ENCODE assay signal across 28 mouse cellular contexts in genomic region chr9:73030443-73030842, GRCm38 (mm10).
"Had no signal": no experiment of that assay in that cellular context is flagged by ENCODE, and none has a peak within 500 bp of the region (broad histone marks: within the 10 kb centered on the region; RNA-seq: fewer than 3 reads in every experiment).

No protein-coding gene starts in this region.

- H3K27me3 ChIP-seq: heart, embryonic 12.5 days; hindbrain, embryonic 12.5 days; intestine, embryonic 15.5 days; limb, embryonic 13.5 days; limb, embryonic 15.5 days; liver, embryonic 12.5 days had no signal

- ATAC-seq: hindbrain, embryonic 16.5 days; inflammation-experienced regulatory T-cells, adult 6 months; intestine, embryonic 15.5 days; intestine, postnatal 0 days; liver, embryonic 12.5 days had no signal

- DNase-seq: gastrocnemius, adult 2 months; gastrocnemius, postnatal 10 days; gastrocnemius, postnatal 25 days; heart, adult 11 months; heart, adult 2 months; heart, postnatal 10 days; heart, postnatal 4 days; kidney, adult 18-20 months; kidney, adult 8-10 months; kidney, postnatal 10 days; kidney, postnatal 25 days; kidney, postnatal 4 days; layer of hippocampus, postnatal 36 days; left cerebral cortex, postnatal 4 days had no signal

- H3K4me3 ChIP-seq: gastrocnemius, adult 2 months; heart, adult 2 months; heart, embryonic 10.5 days; heart, embryonic 12.5 days; hindbrain, embryonic 10.5 days; hindbrain, embryonic 12.5 days; intestine, embryonic 15.5 days; layer of hippocampus, adult 2 months; limb, embryonic 13.5 days; limb, embryonic 15.5 days; liver, embryonic 12.5 days had no signal

- H3K4me1 ChIP-seq: intestine, embryonic 15.5 days; liver, embryonic 12.5 days had no signal

- H3K27ac ChIP-seq: gastrocnemius, adult 2 months; heart, adult 2 months; heart, embryonic 10.5 days; hindbrain, embryonic 10.5 days; hindbrain, embryonic 12.5 days; hindbrain, embryonic 14.5 days; intestine, embryonic 15.5 days; layer of hippocampus, adult 2 months; limb, embryonic 13.5 days; limb, embryonic 15.5 days; liver, embryonic 12.5 days; liver, embryonic 14.5 days had no signal
